Mouse (Mus musculus): ENCODE results near the gene Nbea.
"Not testable (repeated sequence)": the region's sequence is repeated elsewhere in the genome, so short reads cannot be mapped to it uniquely, and the experiment has no call there.

Nbea gene

GRCm38 (mm10) chr3:55661678-55662445 lies 521.6 kb downstream of the Nbea start:
- DNase-seq (ENCODE audit: low spot score), result no peak

GRCm38 (mm10) chr3:55660261-55660838 lies 523.2 kb downstream of the Nbea start:
- DNase-seq (ENCODE audit: low spot score), result no peak

GRCm38 (mm10) chr3:55659558-55660215 lies 523.8 kb downstream of the Nbea start:
- no peak for DNase-seq (ENCODE audit: low spot score)

GRCm38 (mm10) chr3:55652321-55652720 lies 531.2 kb downstream of the Nbea start:
- no peak for DNase-seq (ENCODE audit: low spot score)

GRCm38 (mm10) chr3:55651877-55652276 lies 531.6 kb downstream of the Nbea start:
- DNase-seq (ENCODE audit: low spot score), result no peak

- no peak for DNase-seq (ENCODE audit: low spot score)
Measured at GRCm38 (mm10) chr3:55649541-55649940, 534.0 kb downstream of the Nbea start.

GRCm38 (mm10) chr3:55648299-55648698 lies 535.2 kb downstream of the Nbea start:
- no peak for DNase-seq (ENCODE audit: low spot score)

GRCm38 (mm10) chr3:55647176-55647575 lies 536.3 kb downstream of the Nbea start:
- no peak for DNase-seq (ENCODE audit: low spot score)

GRCm38 (mm10) chr3:55646437-55646836 lies 537.1 kb downstream of the Nbea start:
- DNase-seq (ENCODE audit: low spot score), result no peak

- no peak for DNase-seq (ENCODE audit: low spot score)
Measured at GRCm38 (mm10) chr3:55644035-55644618, 539.4 kb downstream of the Nbea start.

GRCm38 (mm10) chr3:55637660-55638059 lies 545.8 kb downstream of the Nbea start:
- DNase-seq (ENCODE audit: low spot score), result no peak

- DNase-seq (ENCODE audit: low spot score), result no peak
Measured at GRCm38 (mm10) chr3:55635542-55636172, 547.8 kb downstream of the Nbea start.

GRCm38 (mm10) chr3:55627054-55627453 lies 556.4 kb downstream of the Nbea start:
- DNase-seq (ENCODE audit: low spot score), result no peak

- not testable (repeated sequence) for DNase-seq (ENCODE audit: low spot score)
Measured at GRCm38 (mm10) chr3:55621958-55622357, 561.5 kb downstream of the Nbea start.

GRCm38 (mm10) chr3:55618396-55618795 lies 565.1 kb downstream of the Nbea start:
- no peak for DNase-seq (ENCODE audit: low spot score)

GRCm38 (mm10) chr3:55612459-55613115 lies 570.9 kb downstream of the Nbea start:
- DNase-seq (ENCODE audit: low spot score), result no peak

GRCm38 (mm10) chr3:55612023-55612422 lies 571.5 kb downstream of the Nbea start:
- no peak for DNase-seq (ENCODE audit: low spot score)

GRCm38 (mm10) chr3:55610191-55610590 lies 573.3 kb downstream of the Nbea start:
- no peak for DNase-seq (ENCODE audit: low spot score)

GRCm38 (mm10) chr3:55600286-55600685 lies 583.2 kb downstream of the Nbea start:
- no peak for DNase-seq (ENCODE audit: low spot score)

GRCm38 (mm10) chr3:55599366-55600085 lies 584.0 kb downstream of the Nbea start:
- no peak for DNase-seq (ENCODE audit: low spot score)

GRCm38 (mm10) chr3:55598681-55599080 lies 584.8 kb downstream of the Nbea start:
- no peak for DNase-seq (ENCODE audit: low spot score)

Data from c-Kit-positive CD71-positive TER-119-positive erythroid progenitor cells, embryonic 14.5 days (primary cell).